Mouse (Mus musculus): ENCODE data around the gene 2900011O08Rik. TPM values are rescaled to one million over a fixed set of nuclear protein-coding genes. Genes with fewer than 3 reads are reported as not detected.

The 2900011O08Rik gene
- polyA plus RNA-seq, 1 experiment = 260 TPM

- TF ChIP-seq CTCF (IDR thresholded peaks at IDR 0.05; ENCODE audit: extremely low read depth, insufficient read depth, low read length) (no peak), POLR2A (IDR thresholded peaks at IDR 0.05; ENCODE audit: extremely low read depth, insufficient read depth, low read length) (no peak)
- Histone ChIP-seq H3K4me3 (ENCODE audit: insufficient read depth, low read length) (no peak overlapping the region), H3K4me1 (ENCODE audit: control insufficient read depth, insufficient read depth, low read length) (no peaks in the 10 kb centered on the region; the same call in 1 of the 2 replicates), H3K27ac (ENCODE audit: insufficient read depth, low read length) (no peak overlapping the region)
Measured at GRCm38 (mm10) chr16:14121563-14121962, 135.2 kb downstream of the 2900011O08Rik start.

- no peak overlapping the region for H3K4me3 ChIP-seq (ENCODE audit: insufficient read depth, low read length)
- peak overlapping the region; percentile 45; the same call in 1 of the 2 replicates for H3K27ac ChIP-seq (ENCODE audit: insufficient read depth, low read length)
- no peak for TF ChIP-seq CTCF (IDR thresholded peaks at IDR 0.05; ENCODE audit: extremely low read depth, insufficient read depth, low read length)
- TF ChIP-seq POLR2A (IDR thresholded peaks at IDR 0.05; ENCODE audit: extremely low read depth, insufficient read depth, low read length) = no peak
- no peaks in the 10 kb centered on the region; the same call in 1 of the 2 replicates for H3K4me1 ChIP-seq (ENCODE audit: control insufficient read depth, insufficient read depth, low read length)
Measured at GRCm38 (mm10) chr16:14122586-14122985, 136.2 kb downstream of the 2900011O08Rik start.

GRCm38 (mm10) chr16:14123901-14124300 lies 137.5 kb downstream of the 2900011O08Rik start:
- TF ChIP-seq POLR2A (IDR thresholded peaks at IDR 0.05; ENCODE audit: extremely low read depth, insufficient read depth, low read length) = no peak
- no peak for TF ChIP-seq CTCF (IDR thresholded peaks at IDR 0.05; ENCODE audit: extremely low read depth, insufficient read depth, low read length)
- Histone ChIP-seq H3K4me3 (ENCODE audit: insufficient read depth, low read length) (no peak overlapping the region), H3K4me1 (ENCODE audit: control insufficient read depth, insufficient read depth, low read length) (no peaks in the 10 kb centered on the region; the same call in 1 of the 2 replicates), H3K27ac (ENCODE audit: insufficient read depth, low read length) (no peak overlapping the region; the same call in 1 of the 2 replicates)

- TF ChIP-seq POLR2A (IDR thresholded peaks at IDR 0.05; ENCODE audit: extremely low read depth, insufficient read depth, low read length) (no peak), CTCF (IDR thresholded peaks at IDR 0.05; ENCODE audit: extremely low read depth, insufficient read depth, low read length) (no peak)
- Histone ChIP-seq H3K4me1 (ENCODE audit: control insufficient read depth, insufficient read depth, low read length) (no peaks in the 10 kb centered on the region; the same call in 1 of the 2 replicates), H3K27ac (ENCODE audit: insufficient read depth, low read length) (no peak overlapping the region), H3K4me3 (ENCODE audit: insufficient read depth, low read length) (no peak overlapping the region)
Measured at GRCm38 (mm10) chr16:14124709-14125108, 138.3 kb downstream of the 2900011O08Rik start.

- TF ChIP-seq POLR2A (IDR thresholded peaks at IDR 0.05; ENCODE audit: extremely low read depth, insufficient read depth, low read length) (no peak), CTCF (IDR thresholded peaks at IDR 0.05; ENCODE audit: extremely low read depth, insufficient read depth, low read length) (no peak)
- no peak overlapping the region for H3K27ac ChIP-seq (ENCODE audit: insufficient read depth, low read length)
- no peak overlapping the region for H3K4me3 ChIP-seq (ENCODE audit: insufficient read depth, low read length)
- no peaks in the 10 kb centered on the region; the same call in 1 of the 2 replicates for H3K4me1 ChIP-seq (ENCODE audit: control insufficient read depth, insufficient read depth, low read length)
Measured at GRCm38 (mm10) chr16:14125253-14125652, 138.8 kb downstream of the 2900011O08Rik start.

- Histone ChIP-seq H3K4me1 (ENCODE audit: control insufficient read depth, insufficient read depth, low read length) (no peaks in the 10 kb centered on the region; the same call in 1 of the 2 replicates), H3K4me3 (ENCODE audit: insufficient read depth, low read length) (no peak overlapping the region), H3K27ac (ENCODE audit: insufficient read depth, low read length) (no peak overlapping the region)
- TF ChIP-seq CTCF (IDR thresholded peaks at IDR 0.05; ENCODE audit: extremely low read depth, insufficient read depth, low read length) = no peak
- no peak for TF ChIP-seq POLR2A (IDR thresholded peaks at IDR 0.05; ENCODE audit: extremely low read depth, insufficient read depth, low read length)
Measured at GRCm38 (mm10) chr16:14128977-14129376, 142.6 kb downstream of the 2900011O08Rik start.

GRCm38 (mm10) chr16:14130796-14131195 lies 144.4 kb downstream of the 2900011O08Rik start:
- Histone ChIP-seq H3K27ac (ENCODE audit: insufficient read depth, low read length) (no peak overlapping the region), H3K4me1 (ENCODE audit: control insufficient read depth, insufficient read depth, low read length) (no peaks in the 10 kb centered on the region), H3K4me3 (ENCODE audit: insufficient read depth, low read length) (no peak overlapping the region)
- TF ChIP-seq CTCF (IDR thresholded peaks at IDR 0.05; ENCODE audit: extremely low read depth, insufficient read depth, low read length) (no peak), POLR2A (IDR thresholded peaks at IDR 0.05; ENCODE audit: extremely low read depth, insufficient read depth, low read length) (no peak)

GRCm38 (mm10) chr16:14131376-14131775 lies 145.0 kb downstream of the 2900011O08Rik start:
- H3K27ac ChIP-seq (ENCODE audit: insufficient read depth, low read length) = no peak overlapping the region
- H3K4me3 ChIP-seq (ENCODE audit: insufficient read depth, low read length) = no peak overlapping the region
- H3K4me1 ChIP-seq (ENCODE audit: control insufficient read depth, insufficient read depth, low read length) = no peaks in the 10 kb centered on the region
- TF ChIP-seq POLR2A (IDR thresholded peaks at IDR 0.05; ENCODE audit: extremely low read depth, insufficient read depth, low read length) (no peak), CTCF (IDR thresholded peaks at IDR 0.05; ENCODE audit: extremely low read depth, insufficient read depth, low read length) (no peak)

- Histone ChIP-seq H3K4me1 (ENCODE audit: control insufficient read depth, insufficient read depth, low read length) (no peaks in the 10 kb centered on the region), H3K27ac (ENCODE audit: insufficient read depth, low read length) (no peak overlapping the region), H3K4me3 (ENCODE audit: insufficient read depth, low read length) (no peak overlapping the region)
- TF ChIP-seq CTCF (IDR thresholded peaks at IDR 0.05; ENCODE audit: extremely low read depth, insufficient read depth, low read length) (no peak), POLR2A (IDR thresholded peaks at IDR 0.05; ENCODE audit: extremely low read depth, insufficient read depth, low read length) (no peak)
Measured at GRCm38 (mm10) chr16:14131838-14132237, 145.4 kb downstream of the 2900011O08Rik start.

GRCm38 (mm10) chr16:14135014-14135413 lies 148.6 kb downstream of the 2900011O08Rik start:
- TF ChIP-seq POLR2A (IDR thresholded peaks at IDR 0.05; ENCODE audit: extremely low read depth, insufficient read depth, low read length) (no peak), CTCF (IDR thresholded peaks at IDR 0.05; ENCODE audit: extremely low read depth, insufficient read depth, low read length) (no peak)
- no peak overlapping the region for H3K4me3 ChIP-seq (ENCODE audit: insufficient read depth, low read length)
- no peak overlapping the region for H3K27ac ChIP-seq (ENCODE audit: insufficient read depth, low read length)
- no peaks in the 10 kb centered on the region for H3K4me1 ChIP-seq (ENCODE audit: control insufficient read depth, insufficient read depth, low read length)
